8 mouse cellular contexts compared by ENCODE assay signal in genomic region chr11:60141285-60141608, GRCm38 (mm10). TPM values are rescaled to one million over a fixed set of nuclear protein-coding genes. Genes with fewer than 3 reads are reported as not detected.
A peak's percentile ranks its signal among the peaks of the same experiment; 100 is the strongest.
DNase-seq lines count a peak whose midpoint lies in the region; ATAC-seq and TF ChIP-seq lines count a peak whose summit lies in the region.

No protein-coding gene starts in this region.

- intact Hi-C loops in heart, postnatal 25 days (cut with DNase I) = loop anchor here (5.0 kb wide), 1 partner anchor 34 kb away; the partner anchor contains the start of gene Rai1

- peaks cover 32% of the 10 kb centered on the region for H3K4me1 ChIP-seq in heart, postnatal 0 days (ENCODE audit: control insufficient read depth, insufficient read depth)
- H3K4me1 ChIP-seq in hindbrain, embryonic 11.5 days (replicated peaks; ENCODE audit: control insufficient read depth, insufficient read depth, low read length) = peaks cover 13% of the 10 kb centered on the region
- peaks cover 60% of the 10 kb centered on the region for H3K4me1 ChIP-seq in midbrain, embryonic 12.5 days

- H3K27me3 ChIP-seq in heart, postnatal 0 days (ENCODE audit: control insufficient read depth, insufficient read depth, low read length) = no peaks in the 10 kb centered on the region
- H3K27me3 ChIP-seq in hindbrain, embryonic 11.5 days (ENCODE audit: control insufficient read depth, insufficient read depth, low read length) = no peaks in the 10 kb centered on the region
- H3K27me3 ChIP-seq in midbrain, embryonic 12.5 days = no peaks in the 10 kb centered on the region

- TF ChIP-seq EP300 in heart, postnatal 0 days (IDR thresholded peaks at IDR 0.05; ENCODE audit: low read depth) = no peak

- 28% methylated on average over 7 of the region's 7 CpGs for WGBS in heart, postnatal 0 days
- 4% methylated on average over 7 of the region's 7 CpGs for WGBS in hindbrain, embryonic 11.5 days
- 8% methylated on average over 7 of the region's 7 CpGs for WGBS in midbrain, embryonic 12.5 days

- peak overlapping the region; percentile 99 for H3K4me2 ChIP-seq in heart, postnatal 0 days (ENCODE audit: low read depth, low read length)
- peak overlapping the region; percentile 66 for H3K4me2 ChIP-seq in hindbrain, embryonic 11.5 days (replicated peaks; ENCODE audit: low read depth, low read length)
- H3K4me2 ChIP-seq in midbrain, embryonic 12.5 days (replicated peaks) = peak overlapping the region; percentile 83

- H3K4me3 ChIP-seq in heart, postnatal 0 days (ENCODE audit: low read depth, low read length) = peak overlapping the region; percentile 14; the same call in 1 of the 2 replicates
- H3K4me3 ChIP-seq in hindbrain, embryonic 11.5 days (ENCODE audit: low read depth, low read length) = peak overlapping the region; percentile 65
- peak overlapping the region; percentile 79 for H3K4me3 ChIP-seq in midbrain, embryonic 12.5 days

- H3K9me3 ChIP-seq in heart, postnatal 0 days (replicated peaks; ENCODE audit: control insufficient read depth, low read length) = no peaks in the 10 kb centered on the region
- no peaks in the 10 kb centered on the region for H3K9me3 ChIP-seq in hindbrain, embryonic 11.5 days (ENCODE audit: control insufficient read depth, low read length)
- H3K9me3 ChIP-seq in midbrain, embryonic 12.5 days = no peaks in the 10 kb centered on the region

- no peak for DNase-seq in heart, postnatal 0 days (ENCODE audit: low spot score)
- no peak for DNase-seq in heart, postnatal 25 days (ENCODE audit: low spot score)
- peak; percentile 38 to 41 for DNase-seq in cerebellum, adult 18-20 months
- peak; percentile 44 for DNase-seq in hindbrain, embryonic 11.5 days (ENCODE audit: low spot score)
- DNase-seq in adrenal gland, postnatal 36 days = no peak
- DNase-seq in adipocyte (ENCODE audit: low spot score) = no peak

- TF ChIP-seq CTCF in heart, postnatal 0 days (IDR thresholded peaks at IDR 0.05; ENCODE audit: low read depth) = no peak

- H3K9ac ChIP-seq in heart, postnatal 0 days (replicated peaks; ENCODE audit: low read depth, low read length) = no peak overlapping the region
- H3K9ac ChIP-seq in hindbrain, embryonic 11.5 days (ENCODE audit: low read depth, low read length) = peak overlapping the region; percentile 42; the same call in 1 of the 2 replicates
- H3K9ac ChIP-seq in midbrain, embryonic 12.5 days (replicated peaks) = peak overlapping the region; percentile 88

- ATAC-seq in heart, postnatal 0 days (ENCODE audit: insufficient read depth, low read depth) = no peak
- peak; percentile 28; the same call in 1 of the 2 replicates for ATAC-seq in hindbrain, embryonic 11.5 days (ENCODE audit: low FRiP score)
- ATAC-seq in midbrain, embryonic 12.5 days (ENCODE audit: low FRiP score, low read depth) = no peak
- no peak for ATAC-seq in frontal cortex, adult (ENCODE audit: low TSS enrichment)

- no peak overlapping the region for H3K27ac ChIP-seq in heart, postnatal 0 days (ENCODE audit: low read depth)
- H3K27ac ChIP-seq in hindbrain, embryonic 11.5 days (ENCODE audit: low read depth, low read length) = peak overlapping the region; percentile 52; the same call in 1 of the 2 replicates
- H3K27ac ChIP-seq in midbrain, embryonic 12.5 days (replicated peaks) = peak overlapping the region; percentile 96

- H3K36me3 ChIP-seq in heart, postnatal 0 days (replicated peaks; ENCODE audit: control insufficient read depth, insufficient read depth, low read length) = peaks cover 8% of the 10 kb centered on the region; the same call in 1 of the 2 replicates
- no peaks in the 10 kb centered on the region for H3K36me3 ChIP-seq in hindbrain, embryonic 11.5 days (ENCODE audit: control insufficient read depth, insufficient read depth, low read length)
- peaks cover 23% of the 10 kb centered on the region for H3K36me3 ChIP-seq in midbrain, embryonic 12.5 days

RNA-seq across cellular contexts. Expression of gene Rai1, which starts 36.4 kb away (rescaled TPM):
- 22.5 and 28.1 TPM in 2 replicates for total RNA-seq in heart, postnatal 0 days (2014; rRNA removed; ENCODE audit: low replicate concordance)
- 9.1 and 10.2 TPM in 2 replicates for polyA plus RNA-seq in heart, postnatal 0 days (2015; fragmentation: Nextera tagmentation; extraction: Ambion mirVana)
- 10 to 100 TPM; 23.4 to 24.4 TPM for total RNA-seq in heart, postnatal 25 days (2021)
- 22.6 and 28.1 TPM in 2 replicates for polyA plus RNA-seq in hindbrain, embryonic 11.5 days (2014; fragmentation: Nextera tagmentation; extraction: Ambion mirVana)
- polyA plus RNA-seq in midbrain, embryonic 12.5 days (2016; fragmentation: Nextera tagmentation; extraction: Ambion mirVana) = 28.3 and 36.2 TPM in 2 replicates
- 10 to 100 TPM; 43.9 to 46.7 TPM for total RNA-seq in adrenal gland, postnatal 36 days (2021)

Comparison
In these comparisons a context has a peak if more than half of its experiments do, and no peak if none do; other contexts are left out.
1. DNase-seq: peak in cerebellum, adult 18-20 months (2 of 2) and hindbrain, embryonic 11.5 days (single experiment); none in heart, postnatal 0 days (single experiment), heart, postnatal 25 days (single experiment), adrenal gland, postnatal 36 days (0 of 2) and adipocyte (single experiment).
2. H3K4me3 ChIP-seq: peak in every context shown above with its lines; median percentile 79 in midbrain, embryonic 12.5 days; 65 in hindbrain, embryonic 11.5 days; 14 in heart, postnatal 0 days.
3. Peak in every context shown above with its lines, with median percentiles within 50 percentile points of each other: H3K4me2 ChIP-seq.